In genomic region chr5:117408216-117408615, GRCm38 (mm10) we compare ENCODE assay signal across 7 mouse cellular contexts. TPM values are rescaled to one million over a fixed set of nuclear protein-coding genes. Genes with fewer than 3 reads are reported as not detected.
DNase-seq lines count a peak whose midpoint lies in the region; ATAC-seq and TF ChIP-seq lines count a peak whose summit lies in the region.

No protein-coding gene starts in this region.

- peaks cover 18% of the 10 kb centered on the region for H3K27me3 ChIP-seq in kidney, embryonic 16.5 days (ENCODE audit: insufficient read depth, low read length)
- peaks cover 6% of the 10 kb centered on the region for H3K27me3 ChIP-seq in CH12.LX (replicated peaks)

- no peak for ATAC-seq in kidney, embryonic 16.5 days (ENCODE audit: low FRiP score, low TSS enrichment)

- DNase-seq in kidney, adult 11 months: peak; percentile 49
- DNase-seq in CH12.LX (ENCODE audit: extremely low read depth) (peak; percentile 53), NIH3T3 (ENCODE audit: low read depth) (peak; percentile 51)
- DNase-seq in kidney, adult 9 months: peak; percentile 82
- peak; percentile 27 for DNase-seq in retina, postnatal 7 days (ENCODE audit: low read depth, low spot score)
- no peak for DNase-seq in ovary, postnatal 10 days (ENCODE audit: low spot score)

- H3K4me2 ChIP-seq in kidney, embryonic 16.5 days (replicated peaks; ENCODE audit: low read depth, low read length): no peak overlapping the region
- no peak overlapping the region for H3K4me2 ChIP-seq in CH12.LX (ENCODE audit: insufficient read depth, low read depth, poor library complexity, severe bottlenecking)

- TF ChIP-seq CTCF in CH12.LX (conservative IDR thresholded peaks at IDR 0.05 in 1 of 2, IDR thresholded peaks at IDR 0.05 in 1 of 2; ENCODE audit: low read depth in 2 of 2, low read length in 2 of 2): peak in 1 of 2 experiments; percentile 74; a peak in 2 of 4 replicates

- H3K36me3 ChIP-seq in kidney, embryonic 16.5 days (ENCODE audit: insufficient read depth, low read length): no peaks in the 10 kb centered on the region
- no peaks in the 10 kb centered on the region for H3K36me3 ChIP-seq in CH12.LX (replicated peaks in 1 of 2; ENCODE audit: control insufficient read depth in 1 of 2, insufficient read depth in 1 of 2, low read length in 1 of 2)

- no peak for TF ChIP-seq POLR2A in CH12.LX (IDR thresholded peaks at IDR 0.05; ENCODE audit: low read depth, low read length)

- dilution Hi-C loops in CH12.LX (cut with MboI; ENCODE audit: extremely low pct_ligation_motif_present, extremely low pct_unique_long_range_greater_than_20kb, low sequenced_read_pairs): no loop called here

- H3K4me1 ChIP-seq in kidney, embryonic 16.5 days (ENCODE audit: insufficient read depth, low read length): peaks cover 2% of the 10 kb centered on the region; the same call in 1 of the 2 replicates
- H3K4me1 ChIP-seq in CH12.LX (ENCODE audit: control insufficient read depth in 1 of 2, insufficient read depth in 2 of 2): peaks cover 0 to 2% of the 10 kb centered on the region in 2 experiments; a peak in 2 of 4 replicates

- H3K9me3 ChIP-seq in kidney, embryonic 16.5 days (ENCODE audit: low read length): no peaks in the 10 kb centered on the region
- peaks cover 3% of the 10 kb centered on the region for H3K9me3 ChIP-seq in CH12.LX (replicated peaks; ENCODE audit: low read length)

- no peak overlapping the region for H3K27ac ChIP-seq in kidney, embryonic 16.5 days (ENCODE audit: low read length)
- H3K27ac ChIP-seq in CH12.LX (ENCODE audit: insufficient read depth, low read depth): no peak overlapping the region

- in situ Hi-C loops in CH12.LX (cut with MboI; ENCODE audit: low pct_ligation_motif_present, low pct_unique_long_range_greater_than_20kb, low sequenced_read_pairs): no loop called here

- no peaks in the 10 kb centered on the region for H3K79me2 ChIP-seq in CH12.LX (replicated peaks; ENCODE audit: control insufficient read depth, extremely low read depth, insufficient read depth, poor library complexity, severe bottlenecking)

- H3K9ac ChIP-seq in kidney, embryonic 16.5 days (replicated peaks; ENCODE audit: low read length): no peak overlapping the region
- H3K9ac ChIP-seq in CH12.LX (ENCODE audit: insufficient read depth, low read depth): no peak overlapping the region

- 40% methylated on average over 4 of the region's 4 CpGs for WGBS in kidney, embryonic 16.5 days

- H3K4me3 ChIP-seq in kidney, embryonic 16.5 days (ENCODE audit: low read length): no peak overlapping the region
- H3K4me3 ChIP-seq in CH12.LX (replicated peaks in 1 of 3; ENCODE audit: low read depth in 2 of 3, low read length in 2 of 3, poor library complexity in 1 of 3): no peak overlapping the region

- TF ChIP-seq EP300 in CH12.LX (IDR thresholded peaks at IDR 0.05; ENCODE audit: low read length): no peak

- peak; percentile 73 for TF ChIP-seq RAD21 in CH12.LX (IDR thresholded peaks at IDR 0.05; ENCODE audit: low read depth, low read length)

TF ChIP-seq in CH12.LX, 34 proteins besides CTCF, POLR2A, EP300 and RAD21:
- TF ChIP-seq ZKSCAN1 (IDR thresholded peaks at IDR 0.05; ENCODE audit: borderline replicate concordance, low read depth, low read length): no peak
- no peak for TF ChIP-seq UBTF (IDR thresholded peaks at IDR 0.05; ENCODE audit: low read depth, low read length)
- no peak for TF ChIP-seq USF1 (IDR thresholded peaks at IDR 0.05; ENCODE audit: low read depth, low read length)
- no peak for TF ChIP-seq ELF1 (IDR thresholded peaks at IDR 0.05; ENCODE audit: low read depth, low read length)
- TF ChIP-seq RCOR1 (conservative IDR thresholded peaks at IDR 0.05; ENCODE audit: low read depth, low read length): no peak
- no peak for TF ChIP-seq ETS1 (conservative IDR thresholded peaks at IDR 0.05; ENCODE audit: low read depth, low read length)
- TF ChIP-seq MAX (IDR thresholded peaks at IDR 0.05; ENCODE audit: low read length): no peak
- no peak for TF ChIP-seq TBP (conservative IDR thresholded peaks at IDR 0.05; ENCODE audit: low read depth, low read length)
- 0 out of 2 replicates have a peak, but pooled peaks have one; percentile 46 for TF ChIP-seq MAZ (IDR thresholded peaks at IDR 0.05; ENCODE audit: low read depth, low read length)
- TF ChIP-seq NRF1 (IDR thresholded peaks at IDR 0.05; ENCODE audit: low read depth, low read length): no peak
- TF ChIP-seq CHD1 (IDR thresholded peaks at IDR 0.05; ENCODE audit: low read depth, low read length): no peak
- peak; percentile 64 for TF ChIP-seq SMC3 (IDR thresholded peaks at IDR 0.05; ENCODE audit: low read depth, low read length)
- no peak for TF ChIP-seq USF2 (conservative IDR thresholded peaks at IDR 0.05; ENCODE audit: low read depth, low read length)
- TF ChIP-seq MYC (IDR thresholded peaks at IDR 0.05; ENCODE audit: low read depth, low read length): no peak
- no peak for TF ChIP-seq HCFC1 (IDR thresholded peaks at IDR 0.05; ENCODE audit: low read depth, low read length)

RNA-seq across cellular contexts. Expression of gene Ksr2, which starts 5.6 kb away (rescaled TPM):
- 0.37 and 0.78 TPM in 2 replicates for polyA plus RNA-seq in kidney, embryonic 16.5 days (2015; fragmentation: Nextera tagmentation; extraction: Ambion mirVana)
- total RNA-seq in CH12.LX (2012; rRNA removed): 1.3 and 1.9 TPM in 2 replicates
- total RNA-seq in CH12.LX (2014; rRNA removed): 0.26 and 0.36 TPM in 2 replicates
- polyA plus RNA-seq in CH12.LX (2012; ENCODE audit: insufficient read length, low read depth): 1.0 and 1.2 TPM in 2 replicates

RNA-seq across cellular contexts. Expression of gene Rfc5, which starts 19.4 kb away (rescaled TPM):
- 114 and 128 TPM in 2 replicates for polyA plus RNA-seq in kidney, embryonic 16.5 days (2015; fragmentation: Nextera tagmentation; extraction: Ambion mirVana)
- total RNA-seq in CH12.LX (2012; rRNA removed): 137 and 176 TPM in 2 replicates
- total RNA-seq in CH12.LX (2014; rRNA removed): 186 and 188 TPM in 2 replicates
- polyA plus RNA-seq in CH12.LX (2012; ENCODE audit: insufficient read length, low read depth): 191 and 221 TPM in 2 replicates

RNA-seq across cellular contexts. Expression of gene Wsb2, which starts 51.1 kb away (rescaled TPM):
- polyA plus RNA-seq in kidney, embryonic 16.5 days (2015; fragmentation: Nextera tagmentation; extraction: Ambion mirVana): 45.7 and 69.7 TPM in 2 replicates
- total RNA-seq in CH12.LX (2012; rRNA removed) (41.7 and 43.6 TPM in 2 replicates), CH12.LX (2014; rRNA removed) (30.6 and 36.1 TPM in 2 replicates)
- polyA plus RNA-seq in CH12.LX (2012; ENCODE audit: insufficient read length, low read depth): 34.8 and 44.2 TPM in 2 replicates
